Mouse (Mus musculus): Measurements from ENCODE around the gene Tifab. TPM values are rescaled to one million over a fixed set of nuclear protein-coding genes. Genes with fewer than 3 reads are reported as not detected.
A peak's percentile ranks its signal among the peaks of the same experiment; 100 is the strongest.

Gene Tifab
- total RNA-seq, 2 experiments from 2014 or later = 1.4 to 1.7 TPM

DNA sequence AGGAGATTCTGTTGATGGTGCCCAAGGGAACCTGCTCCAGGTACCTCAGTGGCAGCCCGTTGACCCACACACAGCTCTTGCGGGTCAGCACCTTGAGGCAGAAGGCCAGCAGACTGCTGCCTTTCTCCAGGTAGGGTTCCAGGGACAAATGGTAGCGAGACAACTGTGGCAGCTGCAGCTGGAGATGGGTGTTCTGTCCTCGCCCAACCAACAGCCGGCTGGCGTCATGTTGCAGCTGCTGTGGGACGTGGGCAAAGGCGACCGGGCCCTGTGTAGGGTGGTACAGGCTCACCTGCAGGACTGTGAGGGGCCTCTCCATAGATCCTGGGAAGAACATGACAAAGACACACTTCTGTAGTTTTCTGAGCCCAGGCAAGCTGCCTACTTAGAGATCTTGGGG, 2.4 kb downstream of the Tifab start:
- no peak for DNase-seq

DNA sequence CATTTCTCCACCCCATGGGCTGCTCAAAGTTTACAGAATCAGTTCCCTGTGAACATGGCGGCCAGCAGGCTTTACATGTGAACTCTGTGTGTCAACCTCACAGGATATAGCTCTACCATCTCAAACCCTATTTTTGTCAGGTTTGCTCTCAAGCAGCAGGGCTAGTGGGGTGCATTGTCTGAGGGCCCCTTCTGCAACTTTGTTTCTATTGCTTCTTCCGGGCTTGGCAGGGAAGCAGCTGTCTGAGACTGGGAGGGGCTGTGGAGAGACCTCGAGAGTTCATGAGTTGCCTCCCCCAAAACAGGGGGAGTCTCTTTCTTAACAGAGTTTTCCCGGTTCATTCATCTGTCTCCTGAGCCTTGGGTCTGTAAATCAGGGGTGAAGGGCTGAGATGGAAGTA, 2.8 kb downstream of the Tifab start:
- no peak for DNase-seq

GRCm38 (mm10) chr13:56172901-56173545, 5.7 kb downstream of the Tifab start:
- no peak for DNase-seq

GRCm38 (mm10) chr13:56172106-56172505, 6.6 kb downstream of the Tifab start:
- no peak for DNase-seq

DNA sequence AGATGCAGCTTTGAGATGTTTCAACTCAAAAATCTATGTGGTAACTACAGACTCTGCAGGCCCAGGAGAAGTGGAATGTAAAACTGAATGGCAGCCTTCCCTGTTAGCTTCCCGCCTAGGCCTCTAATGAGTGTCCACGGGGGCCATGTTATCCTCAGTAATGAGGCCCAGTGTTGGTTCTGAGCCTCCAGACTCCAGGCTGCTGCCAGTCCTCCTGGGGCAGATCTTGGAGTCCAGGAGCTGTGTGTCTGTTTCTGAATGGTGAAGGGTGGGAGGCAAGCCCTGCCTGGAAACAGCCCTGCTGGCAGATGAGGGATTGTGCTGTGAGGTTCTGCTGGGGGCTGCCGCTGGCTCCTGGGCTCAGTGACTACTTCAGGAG, 10.3 kb downstream of the Tifab start:
- DNase-seq = no peak

GRCm38 (mm10) chr13:56167446-56168402, 11.0 kb downstream of the Tifab start:
- DNase-seq = peak in 1 of 2 experiments; percentile 50

- DNase-seq = no peak
Observed at GRCm38 (mm10) chr13:56165561-56165960, 13.1 kb downstream of the Tifab start.

- DNase-seq = no peak
Observed at GRCm38 (mm10) chr13:56164372-56164771, 14.3 kb downstream of the Tifab start.

DNA sequence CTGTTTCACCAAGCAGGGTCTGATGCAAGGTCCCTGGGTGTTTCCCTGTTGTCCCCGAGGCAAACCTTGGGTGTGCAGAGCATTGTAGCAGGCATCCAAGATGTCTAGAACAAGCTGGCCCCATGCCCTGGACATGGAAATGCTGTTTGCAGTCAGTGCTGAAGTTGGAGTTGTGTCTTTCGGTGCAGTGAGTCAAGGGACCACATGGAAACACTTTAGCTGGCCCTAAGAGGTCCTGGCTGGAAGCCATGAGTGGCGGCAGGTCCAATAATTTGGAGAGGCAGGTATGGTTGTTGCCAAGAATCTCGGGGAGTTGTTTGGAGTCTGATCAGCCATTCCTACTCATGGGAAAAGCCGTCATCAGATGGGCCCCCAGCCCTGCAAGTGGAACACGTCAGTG, 14.9 kb downstream of the Tifab start:
- DNase-seq = no peak

- no peak for DNase-seq
Observed at GRCm38 (mm10) chr13:56162859-56163258, 15.8 kb downstream of the Tifab start.

DNA sequence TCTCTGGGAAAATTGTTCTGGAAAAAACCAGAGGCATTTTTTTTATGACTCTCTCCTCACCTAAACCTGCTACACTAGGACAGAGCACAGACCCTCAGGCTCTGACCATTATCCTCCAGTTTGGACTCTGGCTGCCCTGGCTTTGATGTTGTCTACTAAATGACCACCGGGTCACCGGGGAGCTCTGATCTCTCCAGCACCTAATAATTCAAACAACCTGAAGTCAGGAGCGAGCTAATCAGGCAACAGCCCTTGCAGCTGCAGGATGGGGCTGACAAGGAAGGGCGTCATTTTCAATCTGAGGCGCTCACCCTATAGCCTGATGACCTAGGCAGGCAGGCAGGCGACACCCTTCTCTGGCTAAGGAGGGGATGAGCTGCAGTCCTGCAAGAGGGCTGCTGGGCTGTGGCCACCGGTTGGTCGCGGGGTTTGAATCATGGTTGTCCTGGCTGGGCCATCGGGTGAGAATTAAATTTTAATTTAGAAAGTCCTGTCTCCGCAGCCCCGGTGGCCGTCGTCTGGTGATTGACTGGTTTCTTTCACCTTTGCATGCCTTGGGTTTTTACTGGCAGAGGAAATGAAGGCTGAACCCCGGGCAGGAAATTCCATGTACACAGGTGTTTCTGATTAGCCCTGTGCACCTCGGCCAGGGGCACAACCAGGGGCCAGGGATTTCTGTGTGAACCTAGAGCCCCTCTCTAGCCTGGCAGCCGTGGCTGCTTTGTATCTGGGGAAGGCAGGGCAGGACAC, 18.9 kb downstream of the Tifab start:
- no peak for DNase-seq

- no peak for DNase-seq
Observed at GRCm38 (mm10) chr13:56159016-56159601, 19.6 kb downstream of the Tifab start.

GRCm38 (mm10) chr13:56155671-56156070, 23.0 kb downstream of the Tifab start:
- DNase-seq = no peak

DNA sequence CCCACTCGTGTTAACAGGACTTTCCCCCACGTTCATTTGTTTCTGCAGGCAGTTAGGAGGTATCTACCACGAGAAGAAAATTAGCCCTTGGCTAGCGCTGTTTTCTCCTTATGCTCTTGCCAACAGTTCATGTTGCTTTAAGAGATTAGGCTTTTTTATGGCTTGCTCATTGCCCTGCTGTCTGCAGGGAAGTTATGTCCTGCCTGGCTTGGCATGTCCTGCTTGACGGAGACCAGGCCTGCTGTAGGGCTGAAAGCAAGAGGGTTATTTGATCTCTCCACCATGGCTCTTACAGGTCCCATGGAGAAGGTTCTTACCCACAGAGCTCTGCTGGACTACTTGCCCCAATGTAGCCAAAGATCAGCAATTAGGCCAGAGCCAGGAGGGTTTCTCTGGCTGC, 23.6 kb downstream of the Tifab start:
- DNase-seq = no peak

GRCm38 (mm10) chr13:56152773-56153460, 25.8 kb downstream of the Tifab start:
- DNase-seq = no peak

GRCm38 (mm10) chr13:56151404-56152226, 27.1 kb downstream of the Tifab start:
- DNase-seq = peak; percentile 67 to 74

DNA sequence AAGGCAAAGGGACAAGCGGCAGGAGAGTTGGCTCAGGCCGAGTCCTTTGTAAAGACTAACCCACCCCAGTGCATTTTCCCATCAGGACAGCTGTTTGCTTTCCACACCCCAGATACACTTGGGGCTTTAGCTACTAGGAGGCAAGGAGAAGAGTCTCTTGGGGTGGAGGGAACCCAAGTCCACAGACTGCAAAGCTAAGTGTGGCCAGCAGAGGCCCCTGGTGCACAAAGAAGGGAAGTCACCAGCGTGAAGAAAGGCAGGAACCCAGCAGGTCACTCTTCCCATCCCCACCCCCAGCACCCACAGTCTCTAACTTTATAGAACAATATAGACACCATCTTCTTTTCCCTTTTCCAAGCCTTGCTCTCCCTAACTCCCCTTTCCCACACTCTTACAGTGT, 33.2 kb downstream of the Tifab start:
- DNase-seq = peak; percentile 26 to 49

DNA sequence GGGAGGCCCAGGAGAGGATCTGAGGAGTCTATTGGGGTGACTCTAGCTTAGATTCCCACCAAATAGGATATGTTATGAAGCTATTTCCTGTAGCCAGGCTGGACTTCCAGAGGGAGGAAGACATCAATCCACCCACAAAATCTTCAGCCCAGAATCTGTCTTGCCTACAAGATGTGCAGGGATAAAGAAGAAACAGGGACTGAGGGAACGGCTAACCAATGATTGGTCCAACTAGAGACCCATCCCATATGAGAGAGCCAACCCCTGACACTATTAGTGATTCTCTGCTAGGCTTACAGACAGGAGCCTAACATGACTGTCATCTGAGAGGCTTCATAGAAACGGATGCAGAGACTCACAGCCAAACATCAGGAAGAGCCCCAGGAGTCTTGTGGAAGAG, 34.7 kb downstream of the Tifab start:
- DNase-seq = peak in 1 of 2 experiments; percentile 17

GRCm38 (mm10) chr13:56143151-56143513, 35.6 kb downstream of the Tifab start:
- DNase-seq = no peak

- DNase-seq = no peak
Observed at GRCm38 (mm10) chr13:56142382-56143150, 36.1 kb downstream of the Tifab start.

Measured in adrenal gland, postnatal 36 days (tissue).